ENCODE assay signal across 26 mouse cellular contexts in genomic region chr10:63637987-63638386, GRCm38 (mm10).
DNase-seq lines count a peak whose midpoint lies in the region; ATAC-seq and TF ChIP-seq lines count a peak whose summit lies in the region.
"Had no signal": no experiment of that assay in that cellular context is flagged by ENCODE, and none has a peak within 500 bp of the region (broad histone marks: within the 10 kb centered on the region; RNA-seq: fewer than 3 reads in every experiment).

No protein-coding gene starts in this region.

- WGBS in liver, postnatal 0 days (ENCODE audit: insufficient replicate concordance): 40% methylated on average over 5 of the region's 5 CpGs
- 55% methylated on average over 5 of the region's 5 CpGs for WGBS in liver, embryonic 11.5 days
- WGBS in intestine, postnatal 0 days: 75% methylated on average over 5 of the region's 5 CpGs

- H3K4me2 ChIP-seq in liver, postnatal 0 days (ENCODE audit: low read depth, low read length): no peak overlapping the region
- H3K4me2 ChIP-seq in liver, embryonic 11.5 days: no peak overlapping the region
- no peak overlapping the region for H3K4me2 ChIP-seq in intestine, postnatal 0 days (replicated peaks; ENCODE audit: low read depth)
- H3K4me2 ChIP-seq: embryonic facial prominence, embryonic 13.5 days; forebrain, embryonic 12.5 days; forebrain, embryonic 15.5 days; heart, embryonic 11.5 days; hindbrain, embryonic 13.5 days; intestine, embryonic 15.5 days had no signal

- H3K27ac ChIP-seq in liver, postnatal 0 days (ENCODE audit: low read depth): 0 out of 2 replicates have a peak overlapping the region, but pooled peaks have one; percentile 7
- H3K27ac ChIP-seq in liver, embryonic 11.5 days (ENCODE audit: low read depth, low read length): no peak overlapping the region
- no peak overlapping the region for H3K27ac ChIP-seq in left cerebral cortex, adult 2 months
- no peak overlapping the region for H3K27ac ChIP-seq in intestine, postnatal 0 days (ENCODE audit: low read depth, low read length)
- H3K27ac ChIP-seq: embryonic facial prominence, embryonic 10.5 days; embryonic facial prominence, embryonic 13.5 days; forebrain, embryonic 12.5 days; forebrain, embryonic 15.5 days; heart, adult 2 months; hindbrain, embryonic 10.5 days; hindbrain, embryonic 13.5 days; intestine, embryonic 15.5 days had no signal

- ATAC-seq in liver, postnatal 0 days: peak; percentile 44
- no peak for ATAC-seq in liver, embryonic 11.5 days (replicated peaks; ENCODE audit: low FRiP score)
- peak; percentile 91 for ATAC-seq in granulocyte monocyte progenitor cell, adult 5-6 weeks (replicated peaks; ENCODE audit: poor library complexity, severe bottlenecking)
- peak; percentile 70 for ATAC-seq in megakaryocyte progenitor cell, adult 5-6 weeks (replicated peaks; ENCODE audit: poor library complexity)
- ATAC-seq in intestine, postnatal 0 days: no peak
- ATAC-seq: forebrain, embryonic 15.5 days; hindbrain, embryonic 16.5 days; intestine, embryonic 15.5 days had no signal

- H3K9me3 ChIP-seq in liver, postnatal 0 days (ENCODE audit: low read length): no peaks in the 10 kb centered on the region
- no peaks in the 10 kb centered on the region for H3K9me3 ChIP-seq in liver, embryonic 11.5 days (ENCODE audit: control insufficient read depth, low read length)
- H3K9me3 ChIP-seq in intestine, postnatal 0 days (ENCODE audit: control insufficient read depth): no peaks in the 10 kb centered on the region
- H3K9me3 ChIP-seq: embryonic facial prominence, embryonic 10.5 days; embryonic facial prominence, embryonic 13.5 days; forebrain, embryonic 12.5 days; forebrain, embryonic 15.5 days; hindbrain, embryonic 10.5 days; hindbrain, embryonic 13.5 days; intestine, embryonic 15.5 days had no signal

- no peak for DNase-seq in liver, postnatal 0 days
- DNase-seq in liver, embryonic 11.5 days (ENCODE audit: low spot score): no peak
- DNase-seq in gastrocnemius, postnatal 25 days: no peak
- no peak for DNase-seq in left cerebral cortex, adult 2 months (ENCODE audit: extremely low spot score in 1 of 2, low spot score in 2 of 2)
- DNase-seq: adrenal gland, adult 2 months; adrenal gland, postnatal 25 days; B cell, adult 2 months; cerebellum, adult 18-20 months; cerebellum, adult 9-11 months; cerebellum, postnatal 25 days; embryo, embryonic 11 days; gastrocnemius, postnatal 14 days; heart, adult 2 months had no signal

- intact Hi-C loops in left cerebral cortex, adult 2 months (cut with DNase I): no loop called here

- H3K36me3 ChIP-seq in liver, postnatal 0 days (replicated peaks; ENCODE audit: insufficient read depth, low read length): no peaks in the 10 kb centered on the region
- no peaks in the 10 kb centered on the region for H3K36me3 ChIP-seq in liver, embryonic 11.5 days (ENCODE audit: control insufficient read depth, insufficient read depth, low read length)
- H3K36me3 ChIP-seq in intestine, postnatal 0 days (ENCODE audit: control insufficient read depth, insufficient read depth): no peaks in the 10 kb centered on the region
- H3K36me3 ChIP-seq: embryonic facial prominence, embryonic 10.5 days; embryonic facial prominence, embryonic 13.5 days; forebrain, embryonic 12.5 days; forebrain, embryonic 15.5 days; hindbrain, embryonic 10.5 days; hindbrain, embryonic 13.5 days; intestine, embryonic 15.5 days had no signal

- H3K4me3 ChIP-seq in liver, postnatal 0 days (ENCODE audit: low read depth, low read length): no peak overlapping the region
- H3K4me3 ChIP-seq in liver, embryonic 11.5 days (ENCODE audit: low read depth, low read length): no peak overlapping the region
- H3K4me3 ChIP-seq in left cerebral cortex, adult 2 months: no peak overlapping the region
- no peak overlapping the region for H3K4me3 ChIP-seq in intestine, postnatal 0 days (ENCODE audit: low read depth, low read length)
- H3K4me3 ChIP-seq: embryonic facial prominence, embryonic 10.5 days; embryonic facial prominence, embryonic 13.5 days; erythroblast, embryonic 14.5 days; forebrain, embryonic 12.5 days; forebrain, embryonic 15.5 days; heart, adult 2 months; hindbrain, embryonic 10.5 days; hindbrain, embryonic 13.5 days; intestine, embryonic 15.5 days had no signal

- H3K9ac ChIP-seq in liver, postnatal 0 days (replicated peaks): no peak overlapping the region
- no peak overlapping the region for H3K9ac ChIP-seq in liver, embryonic 11.5 days (ENCODE audit: low read depth, low read length)
- H3K9ac ChIP-seq in intestine, postnatal 0 days (ENCODE audit: low read depth, low read length): no peak overlapping the region
- H3K9ac ChIP-seq: embryonic facial prominence, embryonic 13.5 days; forebrain, embryonic 12.5 days; forebrain, embryonic 15.5 days; hindbrain, embryonic 13.5 days; intestine, embryonic 15.5 days had no signal

- no peak for TF ChIP-seq EP300 in liver, postnatal 0 days (IDR thresholded peaks at IDR 0.05; ENCODE audit: low read depth)

- no peak for TF ChIP-seq CTCF in liver, postnatal 0 days (IDR thresholded peaks at IDR 0.05; ENCODE audit: low read depth)
- TF ChIP-seq CTCF in left cerebral cortex, adult 2 months (IDR thresholded peaks at IDR 0.05): no peak
- TF ChIP-seq CTCF in intestine, postnatal 0 days (IDR thresholded peaks at IDR 0.05; ENCODE audit: low read depth): no peak

- no peaks in the 10 kb centered on the region for H3K4me1 ChIP-seq in liver, postnatal 0 days (ENCODE audit: insufficient read depth)
- no peaks in the 10 kb centered on the region for H3K4me1 ChIP-seq in liver, embryonic 11.5 days (replicated peaks; ENCODE audit: control insufficient read depth, insufficient read depth, low read length)
- no peaks in the 10 kb centered on the region for H3K4me1 ChIP-seq in intestine, postnatal 0 days (replicated peaks; ENCODE audit: control insufficient read depth, insufficient read depth, low read length)
- H3K4me1 ChIP-seq: embryonic facial prominence, embryonic 10.5 days; embryonic facial prominence, embryonic 13.5 days; forebrain, embryonic 12.5 days; forebrain, embryonic 15.5 days; hindbrain, embryonic 10.5 days; hindbrain, embryonic 13.5 days; intestine, embryonic 15.5 days had no signal

- H3K27me3 ChIP-seq in liver, postnatal 0 days (ENCODE audit: insufficient read depth, low read length): no peaks in the 10 kb centered on the region
- H3K27me3 ChIP-seq in liver, embryonic 11.5 days (replicated peaks; ENCODE audit: control insufficient read depth, insufficient read depth, low read length): no peaks in the 10 kb centered on the region
- no peaks in the 10 kb centered on the region for H3K27me3 ChIP-seq in intestine, postnatal 0 days (replicated peaks; ENCODE audit: control insufficient read depth, insufficient read depth, low read length)
- H3K27me3 ChIP-seq: embryonic facial prominence, embryonic 13.5 days; forebrain, embryonic 12.5 days; forebrain, embryonic 15.5 days; hindbrain, embryonic 13.5 days; intestine, embryonic 15.5 days had no signal

Comparison
In these comparisons a context has a peak if more than half of its experiments do, and no peak if none do; other contexts are left out.
1. ATAC-seq: peak in liver, postnatal 0 days (single experiment), granulocyte monocyte progenitor cell, adult 5-6 weeks (single experiment) and megakaryocyte progenitor cell, adult 5-6 weeks (single experiment); none in liver, embryonic 11.5 days (single experiment) and intestine, postnatal 0 days (single experiment).